Mouse (Mus musculus) olfactory bulb, adult 2 months (tissue): ENCODE results near the gene 1700102P08Rik. TPM values are rescaled to one million over a fixed set of nuclear protein-coding genes. Genes with fewer than 3 reads are reported as not detected.
A peak's percentile ranks its signal among the peaks of the same experiment; 100 is the strongest.

Source experiments
- H3K27ac ChIP-seq: fragments of 200-500 bp; 2 replicates; pipeline ENCODE4 v1.5.1; 2012; ENCODE audit warnings: low read depth, low read length; ENCODE audit not compliant: insufficient read depth
- H3K4me1 ChIP-seq: fragments of 200-500 bp; 2 replicates; pipeline ENCODE4 v1.6.1; 2012; ENCODE audit warnings: low read length; ENCODE audit not compliant: control insufficient read depth, insufficient read depth
- H3K4me3 ChIP-seq: fragments of 200-500 bp; 2 replicates; pipeline ENCODE4 v1.5.1; 2012; ENCODE audit warnings: mild to moderate bottlenecking, low read depth, low read length, moderate library complexity; ENCODE audit not compliant: insufficient read depth
- CTCF ChIP-seq: fragments of 200-500 bp; IDR thresholded peaks from 2 replicates; pipeline ENCODE4 v1.5.1; 2012; ENCODE audit warnings: low read depth, mild to moderate bottlenecking, low read length, moderate library complexity; ENCODE audit not compliant: insufficient read depth
- POLR2A ChIP-seq: fragments of 200-500 bp; IDR thresholded peaks from 2 replicates; pipeline ENCODE4 v1.6.1; 2012; ENCODE audit warnings: mild to moderate bottlenecking, low read depth, low read length, moderate library complexity; ENCODE audit not compliant: insufficient read depth
- WGBS: fragments of 180-500 bp; shearing (Covaris S2); methylation state at CpG from one replicate; pipeline ENCODE4 v1.1.7; 2018; 5-methylcytosine and 5-hydroxymethylcytosine counted together
- polyA plus RNA-seq: library from polyadenylated mRNA; stranded (reverse); fragments of >200 nt; gene quantifications from 2 replicates; pipeline ENCODE4 v1.2.4, GENCODE M21; 2012; ENCODE audit warnings: low replicate concordance; ENCODE audit not compliant: missing spikeins, insufficient read depth, insufficient read length

The 1700102P08Rik gene
- not detected in 2 replicates for polyA plus RNA-seq

- no peaks in the 10 kb centered on the region for H3K4me1 ChIP-seq
- H3K27ac ChIP-seq: no peak within 1 kb of the TSS
- no peak for TF ChIP-seq CTCF
- no peak for TF ChIP-seq POLR2A
- 61% methylated on average over 18 of the region's 18 CpGs for WGBS
- H3K4me3 ChIP-seq: no peak within 1 kb of the TSS
Measured at GRCm38 (mm10) chr9:108392676-108393075, at the start of gene 1700102P08Rik. TSS of gene 1700102P08Rik (plus strand) at chr9:108392805.

DNA sequence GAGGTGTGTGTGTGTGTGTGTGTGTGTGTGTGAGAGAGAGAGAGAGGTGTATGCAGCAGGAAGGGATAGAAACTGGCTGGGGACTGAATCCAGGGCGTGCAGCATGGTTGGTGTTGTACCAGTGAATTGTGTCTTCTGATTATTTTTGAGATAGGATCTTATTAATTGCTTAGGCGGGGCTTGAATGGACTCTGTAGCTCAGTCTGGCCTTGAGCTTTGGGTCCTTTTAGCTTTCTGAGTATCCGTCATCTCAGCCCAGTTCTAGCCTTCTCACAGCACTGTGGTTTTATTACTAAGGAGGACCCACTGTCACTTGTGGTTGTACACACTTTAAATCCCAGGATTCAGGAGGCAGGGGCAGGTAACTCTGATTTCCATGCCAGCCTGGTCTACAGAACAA is 49.3 kb upstream of the 1700102P08Rik start:
- no peak overlapping the region for H3K27ac ChIP-seq
- WGBS: 90% methylated on average over 3 of the region's 3 CpGs
- H3K4me1 ChIP-seq: peaks cover 17% of the 10 kb centered on the region
- H3K4me3 ChIP-seq: no peak overlapping the region
- no peak for TF ChIP-seq CTCF
- TF ChIP-seq POLR2A: no peak

DNA sequence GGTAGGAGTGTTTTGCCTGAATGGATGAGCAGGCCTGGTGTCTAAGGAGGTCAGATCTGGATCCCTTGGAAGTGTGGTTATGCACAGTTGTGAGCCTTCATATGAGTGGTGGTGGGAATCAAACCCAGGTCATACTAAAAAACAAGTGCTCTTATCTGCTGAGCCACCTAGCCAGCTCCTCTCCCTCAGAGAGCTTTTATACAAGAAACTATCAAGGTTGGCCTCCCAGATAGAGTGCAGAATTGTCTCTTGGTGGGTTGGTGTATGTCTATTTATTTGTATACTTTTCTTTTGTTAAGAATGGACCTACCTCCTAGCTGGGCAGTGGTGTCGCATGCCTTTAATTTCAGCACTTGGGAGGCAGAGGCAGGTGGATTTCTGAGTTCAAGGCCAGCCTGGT is 48.8 kb upstream of the 1700102P08Rik start:
- WGBS: 100% methylated on average over 1 of the region's 1 CpGs

DNA sequence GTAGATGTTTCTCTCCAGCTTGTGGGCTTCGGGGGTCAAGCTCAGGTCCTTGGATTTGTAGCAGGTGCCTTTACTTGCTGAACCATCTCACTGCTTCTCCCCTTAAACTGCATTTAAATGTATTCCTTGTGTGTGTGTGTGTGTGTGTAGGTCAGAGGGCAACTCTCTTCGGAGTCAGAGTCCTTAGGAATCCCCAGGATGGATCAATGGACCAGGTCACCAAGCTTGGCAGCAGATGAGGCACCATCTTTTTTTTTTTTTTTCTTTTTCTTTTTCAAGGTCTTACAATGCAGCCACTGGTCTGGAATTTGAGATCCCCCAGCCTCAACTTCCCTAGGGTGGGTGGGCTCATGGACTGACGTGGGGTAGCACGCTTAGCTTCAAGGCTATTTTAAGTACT is 48.1 kb upstream of the 1700102P08Rik start:
- TF ChIP-seq POLR2A (no peak), CTCF (no peak)
- no peak overlapping the region for H3K27ac ChIP-seq
- peaks cover 19% of the 10 kb centered on the region for H3K4me1 ChIP-seq
- no peak overlapping the region for H3K4me3 ChIP-seq
- WGBS: 88% methylated on average over 4 of the region's 4 CpGs

More for the DNA sequence above, 48.8 kb upstream of the 1700102P08Rik start:
- H3K4me1 ChIP-seq: peaks cover 15% of the 10 kb centered on the region
- H3K4me3 ChIP-seq: no peak overlapping the region
- no peak for TF ChIP-seq POLR2A
- no peak for TF ChIP-seq CTCF
- H3K27ac ChIP-seq: no peak overlapping the region

DNA sequence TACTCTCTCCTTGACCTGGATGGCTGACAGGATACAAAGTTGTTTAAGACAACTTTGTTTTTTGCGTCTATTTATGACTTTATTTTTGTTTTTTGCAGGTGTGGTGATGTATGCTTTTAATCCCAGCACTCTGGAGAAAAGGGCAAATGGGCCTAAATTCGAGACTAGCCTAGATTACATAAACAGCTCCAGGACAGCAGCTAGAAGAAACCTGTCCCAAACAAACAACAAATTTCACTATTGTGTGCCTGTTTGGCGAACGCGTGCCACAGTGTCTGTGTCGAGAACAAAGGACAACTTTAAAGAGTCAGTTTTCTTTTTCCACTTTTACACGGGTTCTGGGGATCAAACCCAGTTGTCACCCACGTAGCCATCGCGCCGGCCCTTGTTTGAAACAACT is 45.6 kb upstream of the 1700102P08Rik start:
- peak overlapping the region; percentile 99 for H3K4me3 ChIP-seq
- H3K27ac ChIP-seq: peak overlapping the region; percentile 98
- whole genome bisulfite sequencing: 3% methylated on average over 11 of the region's 11 CpGs
- TF ChIP-seq POLR2A (no peak), CTCF (no peak)
- H3K4me1 ChIP-seq: peaks cover 6% of the 10 kb centered on the region

DNA sequence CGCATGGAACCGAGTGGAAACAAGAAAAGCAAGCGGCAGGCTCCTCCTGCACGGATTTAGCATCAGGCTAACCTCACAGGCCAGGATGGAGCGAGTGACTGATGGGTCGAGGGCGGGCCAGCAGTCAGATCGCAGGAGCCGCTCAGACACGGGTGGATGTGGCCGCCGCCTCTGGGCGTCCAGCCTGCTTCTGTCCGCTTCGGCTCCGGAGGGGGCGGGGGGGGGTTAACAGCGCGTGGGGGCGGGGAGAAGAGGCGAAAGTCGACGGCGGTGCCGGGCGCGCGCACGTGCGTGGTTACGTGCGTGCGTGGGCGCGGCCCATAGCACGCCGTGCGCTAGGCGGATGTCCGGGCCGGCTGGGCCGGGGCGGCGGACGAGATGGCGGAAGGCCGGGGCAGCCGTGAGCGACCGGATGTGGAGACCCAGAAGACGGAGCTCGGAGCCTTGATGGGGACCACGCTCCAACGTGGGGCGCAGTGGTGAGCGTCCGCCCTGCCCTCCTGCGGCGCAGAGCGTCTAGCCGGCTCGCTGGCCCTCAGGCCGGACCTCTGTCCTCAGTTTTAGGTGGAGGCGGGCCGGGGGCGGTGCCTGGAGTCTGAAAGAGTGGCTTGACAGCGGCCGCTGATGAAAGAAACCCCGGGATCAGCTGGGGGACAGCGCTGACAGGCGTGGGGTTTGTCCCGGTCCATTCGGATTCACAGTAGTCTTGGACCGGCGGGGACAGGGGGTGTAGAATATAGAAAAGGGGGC is 44.9 kb upstream of the 1700102P08Rik start, which contains the start of gene Usp4:
TSS of gene Usp4 (plus strand) at position 314 of the 750 bp plus-strand sequence.
- peaks cover 6% of the 10 kb centered on the region for H3K4me1 ChIP-seq
- TF ChIP-seq POLR2A: peak; percentile 92
- TF ChIP-seq CTCF: no peak
- H3K4me3 ChIP-seq: peak within 1 kb of the TSS; percentile 99
- WGBS: under 1% methylated on average over 75 of the region's 75 CpGs
- H3K27ac ChIP-seq: peak within 1 kb of the TSS; percentile 98

DNA sequence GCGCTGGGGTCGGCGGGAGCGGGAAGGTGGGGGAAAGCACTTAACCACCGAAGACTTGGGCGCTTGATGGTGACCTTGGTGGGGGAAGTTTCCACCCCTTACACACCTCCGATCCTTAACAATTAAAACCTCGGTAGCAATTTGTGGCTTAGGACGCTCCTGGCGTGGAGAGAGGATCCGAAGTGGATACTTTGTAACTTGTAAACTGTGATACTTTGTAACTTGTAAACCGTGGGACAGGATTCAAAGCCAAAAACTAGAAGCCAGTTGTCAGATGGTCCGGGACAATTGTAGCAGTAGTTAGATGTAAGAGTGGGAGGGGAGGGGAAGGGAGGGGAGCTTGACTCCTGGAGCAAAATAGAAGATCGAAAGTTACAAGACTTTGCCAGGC is 44.3 kb upstream of the 1700102P08Rik start:
- H3K4me3 ChIP-seq: peak overlapping the region; percentile 99
- WGBS: 3% methylated on average over 14 of the region's 14 CpGs
- H3K27ac ChIP-seq: no peak overlapping the region
- H3K4me1 ChIP-seq: peaks cover 6% of the 10 kb centered on the region
- TF ChIP-seq POLR2A (no peak), CTCF (no peak)

GRCm38 (mm10) chr9:108349727-108350126 is 42.9 kb upstream of the 1700102P08Rik start:
- Histone ChIP-seq H3K27ac (no peak overlapping the region), H3K4me3 (no peak overlapping the region), H3K4me1 (peaks cover 6% of the 10 kb centered on the region)
- no peak for TF ChIP-seq POLR2A
- TF ChIP-seq CTCF: no peak
- 90% methylated on average over 4 of the region's 4 CpGs for WGBS

- H3K4me3 ChIP-seq: no peak overlapping the region
- no peaks in the 10 kb centered on the region for H3K4me1 ChIP-seq
- no peak overlapping the region for H3K27ac ChIP-seq
- WGBS: 88% methylated on average over 9 of the region's 9 CpGs
- TF ChIP-seq CTCF (no peak), POLR2A (no peak)
Measured at GRCm38 (mm10) chr9:108378234-108378633, 14.4 kb upstream of the 1700102P08Rik start.
